Comparison of ENCODE assay signal across 8 mouse cellular contexts in genomic region chr5:113872936-113873912, GRCm38 (mm10). TPM values are rescaled to one million over a fixed set of nuclear protein-coding genes. Genes with fewer than 3 reads are reported as not detected.
DNase-seq lines count a peak whose midpoint lies in the region; ATAC-seq and TF ChIP-seq lines count a peak whose summit lies in the region.

No protein-coding gene starts in this region.

- no peaks in the 10 kb centered on the region for H3K27me3 ChIP-seq in embryonic facial prominence, embryonic 11.5 days (ENCODE audit: control insufficient read depth, insufficient read depth, low read length)
- H3K27me3 ChIP-seq in heart, embryonic 11.5 days (ENCODE audit: control insufficient read depth, insufficient read depth, low read length) = no peaks in the 10 kb centered on the region
- H3K27me3 ChIP-seq in kidney, embryonic 15.5 days = no peaks in the 10 kb centered on the region
- no peaks in the 10 kb centered on the region for H3K27me3 ChIP-seq in liver, adult 2 months (ENCODE audit: control insufficient read depth, insufficient read depth, low read length)
- no peaks in the 10 kb centered on the region for H3K27me3 ChIP-seq in midbrain, postnatal 0 days (ENCODE audit: insufficient read depth, low read length)
- no peaks in the 10 kb centered on the region for H3K27me3 ChIP-seq in stomach, embryonic 16.5 days (ENCODE audit: control insufficient read depth, insufficient read depth, low read length)

- H3K79me2 ChIP-seq in liver, adult 2 months (ENCODE audit: control insufficient read depth, insufficient read depth, low read length) = peaks cover 6% of the 10 kb centered on the region; the same call in 1 of the 2 replicates

- no peak for TF ChIP-seq POLR2A in liver, adult 2 months (IDR thresholded peaks at IDR 0.05; ENCODE audit: extremely low read depth, insufficient read depth, low read length)

- ATAC-seq in embryonic facial prominence, embryonic 11.5 days (replicated peaks; ENCODE audit: insufficient number of reproducible peaks, low FRiP score, low TSS enrichment, low read depth) = peak; percentile 92
- peak; percentile 77 for ATAC-seq in heart, embryonic 11.5 days (replicated peaks; ENCODE audit: insufficient number of reproducible peaks, low FRiP score, low TSS enrichment)
- peak; percentile 89 for ATAC-seq in kidney, embryonic 15.5 days (replicated peaks; ENCODE audit: low FRiP score)
- peak; percentile 92 for ATAC-seq in midbrain, postnatal 0 days (ENCODE audit: low FRiP score)
- peak; percentile 92 for ATAC-seq in stomach, embryonic 16.5 days (ENCODE audit: insufficient read depth, low FRiP score)

- H3K9ac ChIP-seq in embryonic facial prominence, embryonic 11.5 days (replicated peaks; ENCODE audit: low read length) = peak overlapping the region; percentile 53
- H3K9ac ChIP-seq in heart, embryonic 11.5 days (ENCODE audit: low read depth, low read length) = peak overlapping the region; percentile 73
- H3K9ac ChIP-seq in kidney, embryonic 15.5 days = peak overlapping the region; percentile 32; the same call in 1 of the 2 replicates
- H3K9ac ChIP-seq in liver, adult 2 months (ENCODE audit: low read depth, low read length) = no peak overlapping the region
- H3K9ac ChIP-seq in midbrain, postnatal 0 days (replicated peaks; ENCODE audit: low read length, poor library complexity, severe bottlenecking) = peak overlapping the region; percentile 60
- peak overlapping the region; percentile 66 for H3K9ac ChIP-seq in stomach, embryonic 16.5 days (ENCODE audit: low read length)

- H3K4me3 ChIP-seq in embryonic facial prominence, embryonic 11.5 days (ENCODE audit: low read depth, low read length) = peak overlapping the region; percentile 17; the same call in 1 of the 2 replicates
- peak overlapping the region; percentile 32 for H3K4me3 ChIP-seq in heart, embryonic 11.5 days (ENCODE audit: low read depth, low read length)
- peak overlapping the region; percentile 9 for H3K4me3 ChIP-seq in kidney, embryonic 15.5 days (replicated peaks)
- H3K4me3 ChIP-seq in liver, adult 2 months (ENCODE audit: insufficient read depth, low read depth, low read length) = no peak overlapping the region
- no peak overlapping the region for H3K4me3 ChIP-seq in midbrain, postnatal 0 days (ENCODE audit: low read depth, low read length)
- peak overlapping the region; percentile 23 for H3K4me3 ChIP-seq in stomach, embryonic 16.5 days (replicated peaks; ENCODE audit: low read length)

- TF ChIP-seq CTCF in liver, adult 2 months (IDR thresholded peaks at IDR 0.05; ENCODE audit: low read depth, low read length) = no peak
- no peak for TF ChIP-seq CTCF in midbrain, postnatal 0 days (IDR thresholded peaks at IDR 0.05)

- DNase-seq in 3T3-L1 (ENCODE audit: low read depth, low spot score) = peak; percentile 100
- peak; percentile 92 for DNase-seq in adipocyte (ENCODE audit: low spot score)
- peak; percentile 88 for DNase-seq in embryonic facial prominence, embryonic 11.5 days (ENCODE audit: low spot score)
- DNase-seq in liver, adult 2 months (ENCODE audit: extremely low read depth, low read depth, low spot score) = peak; percentile 37
- DNase-seq in midbrain, postnatal 0 days (ENCODE audit: low spot score) = peak; percentile 95

- H3K36me3 ChIP-seq in embryonic facial prominence, embryonic 11.5 days (replicated peaks; ENCODE audit: control insufficient read depth, insufficient read depth, low read depth, low read length) = peaks cover 3% of the 10 kb centered on the region; the same call in 1 of the 2 replicates
- peaks cover 11% of the 10 kb centered on the region for H3K36me3 ChIP-seq in heart, embryonic 11.5 days (ENCODE audit: control insufficient read depth, insufficient read depth, low read length)
- peaks cover 25% of the 10 kb centered on the region for H3K36me3 ChIP-seq in kidney, embryonic 15.5 days
- no peaks in the 10 kb centered on the region for H3K36me3 ChIP-seq in liver, adult 2 months (ENCODE audit: control insufficient read depth, insufficient read depth, low read length)
- H3K36me3 ChIP-seq in midbrain, postnatal 0 days (ENCODE audit: insufficient read depth, low read length) = 0 out of 2 replicates have a peak, but pooled peaks cover 4% of the 10 kb centered on the region
- H3K36me3 ChIP-seq in stomach, embryonic 16.5 days (ENCODE audit: control insufficient read depth, insufficient read depth, low read length) = peaks cover 11% of the 10 kb centered on the region; the same call in 1 of the 2 replicates

- H3K4me2 ChIP-seq in embryonic facial prominence, embryonic 11.5 days (ENCODE audit: low read depth, low read length) = peak overlapping the region; percentile 30
- peak overlapping the region; percentile 60 for H3K4me2 ChIP-seq in heart, embryonic 11.5 days
- H3K4me2 ChIP-seq in kidney, embryonic 15.5 days = peak overlapping the region; percentile 48
- H3K4me2 ChIP-seq in midbrain, postnatal 0 days (ENCODE audit: low read depth, low read length, poor library complexity, severe bottlenecking) = peak overlapping the region; percentile 34; the same call in 1 of the 2 replicates
- peak overlapping the region; percentile 50 for H3K4me2 ChIP-seq in stomach, embryonic 16.5 days (ENCODE audit: low read depth, low read length)

- no peaks in the 10 kb centered on the region for H3K9me3 ChIP-seq in embryonic facial prominence, embryonic 11.5 days (replicated peaks; ENCODE audit: control insufficient read depth, low read length)
- no peaks in the 10 kb centered on the region for H3K9me3 ChIP-seq in heart, embryonic 11.5 days (replicated peaks; ENCODE audit: control insufficient read depth, low read length)
- no peaks in the 10 kb centered on the region for H3K9me3 ChIP-seq in kidney, embryonic 15.5 days (replicated peaks)
- H3K9me3 ChIP-seq in midbrain, postnatal 0 days (ENCODE audit: low read length) = no peaks in the 10 kb centered on the region
- H3K9me3 ChIP-seq in stomach, embryonic 16.5 days (replicated peaks; ENCODE audit: control insufficient read depth, low read length) = no peaks in the 10 kb centered on the region

- H3K4me1 ChIP-seq in embryonic facial prominence, embryonic 11.5 days (ENCODE audit: control insufficient read depth, insufficient read depth, low read length) = peaks cover 23% of the 10 kb centered on the region
- peaks cover 74% of the 10 kb centered on the region for H3K4me1 ChIP-seq in heart, embryonic 11.5 days (ENCODE audit: control insufficient read depth, insufficient read depth, low read length)
- H3K4me1 ChIP-seq in kidney, embryonic 15.5 days = peaks cover 79% of the 10 kb centered on the region
- H3K4me1 ChIP-seq in liver, adult 2 months (ENCODE audit: control insufficient read depth, insufficient read depth, low read length) = peaks cover 8% of the 10 kb centered on the region
- peaks cover 37% of the 10 kb centered on the region for H3K4me1 ChIP-seq in midbrain, postnatal 0 days (ENCODE audit: insufficient read depth, low read length)
- H3K4me1 ChIP-seq in stomach, embryonic 16.5 days (ENCODE audit: control insufficient read depth, insufficient read depth, low read length) = peaks cover 59% of the 10 kb centered on the region

- H3K27ac ChIP-seq in embryonic facial prominence, embryonic 11.5 days (replicated peaks; ENCODE audit: low read depth, low read length) = peak overlapping the region; percentile 92
- H3K27ac ChIP-seq in heart, embryonic 11.5 days (ENCODE audit: low read depth, low read length) = peak overlapping the region; percentile 95
- H3K27ac ChIP-seq in kidney, embryonic 15.5 days = peak overlapping the region; percentile 87
- no peak overlapping the region; the same call in 1 of the 2 replicates for H3K27ac ChIP-seq in liver, adult 2 months (replicated peaks; ENCODE audit: insufficient read depth, low read depth, low read length)
- peak overlapping the region; percentile 97 for H3K27ac ChIP-seq in midbrain, postnatal 0 days (ENCODE audit: low read depth, low read length)
- H3K27ac ChIP-seq in stomach, embryonic 16.5 days (ENCODE audit: low read length) = peak overlapping the region; percentile 93

- WGBS in embryonic facial prominence, embryonic 11.5 days = 7% methylated on average over 14 of the region's 15 CpGs
- WGBS in heart, embryonic 11.5 days (ENCODE audit: insufficient replicate concordance) = 10% methylated on average over 14 of the region's 15 CpGs
- WGBS in kidney, embryonic 15.5 days = 12% methylated on average over 14 of the region's 15 CpGs
- WGBS in liver, adult 2 months = 70% methylated on average over 15 of the region's 15 CpGs
- 3% methylated on average over 14 of the region's 15 CpGs for WGBS in midbrain, postnatal 0 days
- WGBS in stomach, embryonic 16.5 days = 17% methylated on average over 13 of the region's 15 CpGs

RNA-seq across cellular contexts. Expression of gene Coro1c, which starts 35.3 kb away (rescaled TPM):
- 130 and 135 TPM in 2 replicates for polyA plus RNA-seq in embryonic facial prominence, embryonic 11.5 days (2014; fragmentation: Nextera tagmentation; extraction: Ambion mirVana)
- polyA plus RNA-seq in heart, embryonic 11.5 days (2014; fragmentation: Nextera tagmentation; extraction: Ambion mirVana) = 113 and 140 TPM in 2 replicates
- 105 and 119 TPM in 2 replicates for polyA plus RNA-seq in kidney, embryonic 15.5 days (2015; fragmentation: Nextera tagmentation; extraction: Ambion mirVana)
- total RNA-seq in liver, adult 2 months (2014; rRNA removed) = 11.8 and 14.0 TPM in 2 replicates
- 12.0 and 13.6 TPM in 2 replicates for polyA plus RNA-seq in liver, adult 2 months (2012; rRNA removed)
- 157 and 311 TPM in 2 replicates for total RNA-seq in midbrain, postnatal 0 days (2014; rRNA removed)
- polyA plus RNA-seq in midbrain, postnatal 0 days (2015; fragmentation: Nextera tagmentation; extraction: Ambion mirVana) = 165 and 171 TPM in 2 replicates
- polyA plus RNA-seq in stomach, embryonic 16.5 days (2015; fragmentation: Nextera tagmentation; extraction: Ambion mirVana) = 145 and 159 TPM in 2 replicates

RNA-seq across cellular contexts. Expression of gene Selplg, which starts 40.8 kb away (rescaled TPM):
- 1.2 and 2.0 TPM in 2 replicates for polyA plus RNA-seq in embryonic facial prominence, embryonic 11.5 days (2014; fragmentation: Nextera tagmentation; extraction: Ambion mirVana)
- polyA plus RNA-seq in heart, embryonic 11.5 days (2014; fragmentation: Nextera tagmentation; extraction: Ambion mirVana) = 0.97 and 1.5 TPM in 2 replicates
- polyA plus RNA-seq in kidney, embryonic 15.5 days (2015; fragmentation: Nextera tagmentation; extraction: Ambion mirVana) = 1.5 and 2.2 TPM in 2 replicates
- total RNA-seq in liver, adult 2 months (2014; rRNA removed) = 1.1 and 2.3 TPM in 2 replicates
- polyA plus RNA-seq in liver, adult 2 months (2012; rRNA removed) = 5.4 and 6.2 TPM in 2 replicates
- 0.52 and 3.1 TPM in 2 replicates for total RNA-seq in midbrain, postnatal 0 days (2014; rRNA removed)
- polyA plus RNA-seq in midbrain, postnatal 0 days (2015; fragmentation: Nextera tagmentation; extraction: Ambion mirVana) = 1.9 and 2.3 TPM in 2 replicates
- polyA plus RNA-seq in stomach, embryonic 16.5 days (2015; fragmentation: Nextera tagmentation; extraction: Ambion mirVana) = 7.3 and 9.1 TPM in 2 replicates

Comparison
In these comparisons a context has a peak if more than half of its experiments do, and no peak if none do; other contexts are left out.
1. DNase-seq: peak in every context shown above with its lines; median percentile 100 in 3T3-L1; 95 in midbrain, postnatal 0 days; 92 in adipocyte; 88 in embryonic facial prominence, embryonic 11.5 days; 37 in liver, adult 2 months.
2. H3K4me3 ChIP-seq: peak in embryonic facial prominence, embryonic 11.5 days (single experiment), heart, embryonic 11.5 days (single experiment), kidney, embryonic 15.5 days (single experiment) and stomach, embryonic 16.5 days (single experiment); none in liver, adult 2 months (single experiment) and midbrain, postnatal 0 days (single experiment).
3. Peak in every context shown above with its lines, with median percentiles within 50 percentile points of each other: ATAC-seq and H3K4me2 ChIP-seq.